Mouse (Mus musculus) limb, embryonic 10.5 days (tissue): Measurements from ENCODE around the gene Pcdh8. TPM values are rescaled to one million over a fixed set of nuclear protein-coding genes. Genes with fewer than 3 reads are reported as not detected.
A peak's percentile ranks its signal among the peaks of the same experiment; 100 is the strongest.

ENCODE experiments used
- DNase-seq: peaks from one replicate; pipeline ENCODE4 v3.0.0-alpha.2; 2017; ENCODE audit warnings: low spot score
- H3K27ac ChIP-seq: fragments of 300-500 bp; sonication (generic); 2 replicates; pipeline ENCODE4 v1.5.1; 2016; ENCODE audit warnings: mild to moderate bottlenecking
- H3K27me3 ChIP-seq: fragments of 300-500 bp; sonication (generic); 2 replicates; pipeline ENCODE4 v1.6.1; 2016; ENCODE audit warnings: low read depth, mild to moderate bottlenecking; ENCODE audit not compliant: poor library complexity, severe bottlenecking
- H3K36me3 ChIP-seq: fragments of 300-500 bp; sonication (generic); 2 replicates; pipeline ENCODE4 v1.6.1; 2016; ENCODE audit warnings: mild to moderate bottlenecking, moderate library complexity
- H3K4me1 ChIP-seq: fragments of 300-500 bp; sonication (generic); 2 replicates; pipeline ENCODE4 v1.6.1; 2016
- H3K4me3 ChIP-seq: fragments of 300-500 bp; sonication (generic); 2 replicates; pipeline ENCODE4 v1.5.1; 2016; ENCODE audit warnings: mild to moderate bottlenecking, moderate library complexity
- H3K9me3 ChIP-seq: fragments of 300-500 bp; sonication (generic); replicated peaks from 2 replicates; pipeline ENCODE4 v1.6.1; 2016; ENCODE audit warnings: mild to moderate bottlenecking
- WGBS: fragments of 180-500 bp; shearing (Covaris S2); methylation state at CpG from one replicate; pipeline ENCODE4 v1.1.7; 2016; 5-methylcytosine and 5-hydroxymethylcytosine counted together
- polyA plus RNA-seq: library from polyadenylated mRNA; unstranded; fragments of >200 nt; fragmentation: Nextera tagmentation; extraction: Ambion mirVana; gene quantifications from 2 replicates; pipeline ENCODE4 v1.2.1, GENCODE M21; 2016

Gene Pcdh8
- 0.93 and 3.4 TPM in 2 replicates for polyA plus RNA-seq

DNA sequence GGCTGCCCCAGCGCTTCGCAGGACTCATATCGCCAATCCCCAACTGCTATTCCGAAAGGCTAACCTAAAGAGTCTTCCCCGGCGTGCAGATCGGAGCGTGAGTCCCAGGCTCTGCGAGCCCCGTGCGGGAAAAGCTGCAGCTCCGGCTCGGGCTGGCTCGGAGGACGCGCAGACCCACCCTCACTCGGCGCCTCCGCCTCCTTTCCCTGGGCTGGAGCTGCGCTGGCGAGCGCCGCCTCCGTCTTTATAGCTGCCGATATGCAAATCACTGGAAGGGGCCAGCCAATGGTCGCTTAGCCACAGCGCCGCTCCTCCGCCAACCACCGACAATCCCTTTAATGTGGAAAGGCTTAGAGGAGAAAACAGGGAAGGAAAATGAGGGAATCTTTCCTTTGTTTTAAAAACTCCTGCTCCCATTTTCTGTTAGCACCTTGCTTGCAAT lies at the start of gene Pcdh8:
TSS of gene Pcdh8 (minus strand) at position 219 of the 442 bp plus-strand sequence.
- Histone ChIP-seq H3K4me1 (peaks cover 56% of the 10 kb centered on the region), H3K27me3 (peaks cover 100% of the 10 kb centered on the region), H3K27ac (no peak within 1 kb of the TSS), H3K36me3 (no peaks in the 10 kb centered on the region), H3K4me3 (peak within 1 kb of the TSS; percentile 48), H3K9me3 (no peaks in the 10 kb centered on the region)
- 0% methylated on average over 30 of the region's 30 CpGs for WGBS
- DNase-seq = peak; percentile 90

DNA sequence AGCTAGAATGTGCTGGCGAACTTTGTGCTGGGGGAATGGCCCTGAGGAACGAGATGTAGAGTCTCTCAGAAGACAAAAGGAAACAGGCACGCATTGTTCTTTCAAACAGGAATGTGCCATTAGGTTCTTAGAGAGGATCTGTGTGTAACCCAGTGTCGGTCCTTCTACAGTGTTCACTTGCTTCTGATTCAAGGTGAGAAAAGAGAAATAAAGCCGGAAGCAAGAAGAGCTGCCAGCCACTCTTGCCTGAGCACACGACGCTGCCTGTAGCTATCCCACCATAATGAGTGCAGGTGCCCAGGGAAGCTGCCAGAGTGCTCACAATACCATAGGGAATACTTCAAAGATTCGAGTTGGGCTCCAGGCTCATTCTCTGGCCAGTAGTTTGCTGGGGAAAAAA lies 43.6 kb upstream of the Pcdh8 start:
- Histone ChIP-seq H3K27ac (no peak overlapping the region), H3K4me1 (no peaks in the 10 kb centered on the region), H3K36me3 (no peaks in the 10 kb centered on the region), H3K4me3 (no peak overlapping the region), H3K9me3 (no peaks in the 10 kb centered on the region), H3K27me3 (no peaks in the 10 kb centered on the region)
- 78% methylated on average over 8 of the region's 8 CpGs for WGBS
- no peak for DNase-seq

DNA sequence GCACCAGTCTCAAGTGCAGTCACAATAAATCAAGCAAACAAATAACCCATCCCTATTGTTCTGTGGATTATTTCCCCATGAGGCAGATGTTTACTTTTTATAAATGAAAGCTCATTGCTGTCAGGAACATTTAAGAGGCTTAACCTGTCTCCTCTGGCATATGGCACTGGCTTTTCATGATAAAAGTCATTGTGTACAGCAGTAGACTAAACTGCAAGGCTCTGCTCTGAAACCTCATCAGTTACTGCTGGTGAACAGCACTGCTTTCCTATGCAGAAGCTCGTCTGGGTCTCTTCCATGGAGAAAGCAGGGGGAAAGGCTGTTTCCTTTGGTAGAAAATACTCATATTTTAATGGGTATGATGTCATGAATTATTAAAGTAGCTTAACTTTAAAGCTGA lies 43.0 kb upstream of the Pcdh8 start:
- no peaks in the 10 kb centered on the region for H3K27me3 ChIP-seq
- no peak overlapping the region for H3K27ac ChIP-seq
- 48% methylated on average over 1 of the region's 1 CpGs for WGBS
- no peaks in the 10 kb centered on the region for H3K4me1 ChIP-seq
- H3K9me3 ChIP-seq = no peaks in the 10 kb centered on the region
- H3K36me3 ChIP-seq = no peaks in the 10 kb centered on the region
- no peak overlapping the region for H3K4me3 ChIP-seq
- DNase-seq = no peak

DNA sequence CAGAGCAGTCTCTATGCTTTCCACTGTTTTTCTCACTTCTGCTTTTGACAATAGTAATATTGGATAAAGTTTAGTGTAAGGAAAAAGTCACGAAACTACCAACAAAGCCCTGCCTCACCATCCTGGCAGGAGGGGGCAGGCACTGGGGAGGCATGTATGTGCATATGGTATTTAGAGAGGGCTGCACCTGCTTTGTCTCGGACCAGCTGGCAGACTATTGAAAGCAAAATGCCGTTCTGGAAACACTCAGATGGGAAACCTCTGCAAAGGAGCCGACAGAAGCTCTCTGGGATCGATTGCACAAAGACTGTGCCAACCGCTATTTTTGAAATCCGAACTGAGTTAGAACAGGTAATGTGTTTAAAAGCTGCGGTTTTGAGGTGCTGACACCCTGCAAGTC lies 22.1 kb upstream of the Pcdh8 start:
- no peaks in the 10 kb centered on the region for H3K27me3 ChIP-seq
- WGBS = 91% methylated on average over 8 of the region's 8 CpGs

DNA sequence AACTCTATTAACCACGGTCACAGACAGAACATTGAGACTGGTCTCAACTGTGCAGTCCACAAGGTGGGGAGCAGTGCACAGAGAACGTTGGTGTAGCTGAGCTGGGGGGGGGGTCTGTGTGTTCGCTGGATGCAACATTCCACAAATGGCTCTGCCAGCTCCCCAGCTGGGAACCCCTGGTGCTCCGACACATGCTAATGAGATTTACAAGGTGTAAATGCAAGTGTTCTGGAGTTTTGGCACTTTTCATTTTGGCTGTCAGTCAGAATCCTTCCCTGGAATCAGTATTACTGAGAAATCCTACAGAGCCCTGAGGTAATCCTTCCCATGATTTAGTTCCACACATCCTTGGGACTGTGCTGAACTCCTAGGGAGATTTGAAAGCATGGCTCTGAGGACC lies 18.4 kb upstream of the Pcdh8 start:
- Histone ChIP-seq H3K27ac (no peak overlapping the region), H3K4me3 (no peak overlapping the region), H3K9me3 (no peaks in the 10 kb centered on the region), H3K36me3 (no peaks in the 10 kb centered on the region), H3K4me1 (peaks cover 9% of the 10 kb centered on the region), H3K27me3 (no peaks in the 10 kb centered on the region)
- DNase-seq = no peak
- WGBS = 31% methylated on average over 4 of the region's 4 CpGs

More for the DNA sequence above, 22.1 kb upstream of the Pcdh8 start:
- no peaks in the 10 kb centered on the region for H3K36me3 ChIP-seq
- H3K9me3 ChIP-seq = no peaks in the 10 kb centered on the region
- no peak for DNase-seq
- H3K4me1 ChIP-seq = peaks cover 9% of the 10 kb centered on the region
- no peak overlapping the region for H3K4me3 ChIP-seq
- H3K27ac ChIP-seq = no peak overlapping the region

DNA sequence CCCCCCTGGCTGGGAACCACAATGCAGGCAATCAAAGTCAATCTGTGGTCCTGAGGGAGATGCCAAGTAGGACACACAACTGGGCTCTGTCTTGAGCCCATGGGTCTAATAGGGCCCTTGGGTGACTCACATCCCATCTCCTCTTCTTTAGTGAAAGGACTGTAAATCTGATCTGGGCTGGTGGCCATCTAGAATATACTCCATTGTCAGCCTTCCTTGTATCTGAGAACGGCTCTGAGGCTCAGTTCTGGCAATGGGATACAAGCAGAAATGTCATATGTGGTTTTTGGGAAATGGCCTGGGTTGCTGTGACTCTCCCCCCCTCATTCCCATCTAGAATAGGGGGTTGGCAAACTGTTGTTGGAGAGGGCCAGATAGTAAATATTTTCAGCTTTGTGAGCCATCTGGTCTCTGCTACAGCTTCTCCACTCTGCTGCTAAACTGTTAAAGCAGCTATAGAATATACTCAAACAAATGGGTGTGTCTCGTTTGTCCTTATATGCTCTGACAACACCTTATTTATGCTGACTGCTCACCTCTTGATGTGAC lies 17.6 kb upstream of the Pcdh8 start:
- H3K4me1 ChIP-seq = peaks cover 9% of the 10 kb centered on the region
- no peaks in the 10 kb centered on the region for H3K36me3 ChIP-seq

DNA sequence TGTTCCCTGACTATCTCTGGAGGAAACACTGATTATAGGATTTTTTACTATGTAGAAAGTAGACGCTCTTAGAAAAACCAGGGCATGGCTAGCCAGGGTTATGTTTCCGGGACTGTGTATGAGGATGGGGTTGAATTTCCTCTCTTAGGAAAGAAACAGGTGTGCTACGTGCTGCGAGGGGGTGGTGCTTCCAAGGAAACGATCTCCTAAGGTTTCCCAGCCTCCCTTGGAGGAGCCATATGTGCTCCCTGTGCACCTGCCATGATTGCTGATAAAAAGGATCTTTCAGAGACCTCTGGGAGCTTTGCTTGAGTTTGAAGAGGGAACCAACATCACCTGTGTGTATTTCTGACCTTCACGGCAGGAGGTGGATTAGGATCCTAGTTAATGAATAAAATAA lies 16.8 kb upstream of the Pcdh8 start:
- peaks cover 9% of the 10 kb centered on the region for H3K4me1 ChIP-seq
- H3K9me3 ChIP-seq = no peaks in the 10 kb centered on the region
- no peaks in the 10 kb centered on the region for H3K27me3 ChIP-seq
- DNase-seq = no peak
- no peak overlapping the region for H3K4me3 ChIP-seq
- no peak overlapping the region for H3K27ac ChIP-seq
- 87% methylated on average over 6 of the region's 6 CpGs for WGBS
- H3K36me3 ChIP-seq = no peaks in the 10 kb centered on the region

More for the DNA sequence above, 17.6 kb upstream of the Pcdh8 start:
- DNase-seq = no peak
- Histone ChIP-seq H3K27me3 (no peaks in the 10 kb centered on the region), H3K9me3 (no peaks in the 10 kb centered on the region), H3K27ac (no peak overlapping the region), H3K4me3 (no peak overlapping the region)
- WGBS = 70% methylated on average over 2 of the region's 2 CpGs

DNA sequence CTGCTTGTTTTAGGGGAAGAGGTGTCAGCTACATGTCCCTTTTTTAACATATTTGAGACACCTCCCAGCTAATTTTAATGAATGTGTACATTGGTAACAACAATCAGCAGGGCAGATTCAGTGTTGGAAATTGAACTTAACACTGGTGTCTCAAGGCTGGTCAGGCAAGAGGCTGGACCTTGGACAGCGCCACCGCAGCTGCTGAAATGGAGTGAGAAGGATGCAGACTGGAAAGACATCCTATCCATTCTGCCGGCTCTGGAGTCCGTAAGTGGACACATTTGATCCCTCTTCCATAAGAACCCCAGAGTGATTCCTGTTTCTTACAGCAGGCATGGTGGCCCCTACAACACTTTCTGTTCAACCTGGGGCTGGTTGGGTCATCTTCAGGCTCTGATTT lies 14.3 kb upstream of the Pcdh8 start:
- peak; percentile 69 for DNase-seq
- peaks cover 11% of the 10 kb centered on the region for H3K4me1 ChIP-seq
- WGBS = 51% methylated on average over 4 of the region's 4 CpGs

DNA sequence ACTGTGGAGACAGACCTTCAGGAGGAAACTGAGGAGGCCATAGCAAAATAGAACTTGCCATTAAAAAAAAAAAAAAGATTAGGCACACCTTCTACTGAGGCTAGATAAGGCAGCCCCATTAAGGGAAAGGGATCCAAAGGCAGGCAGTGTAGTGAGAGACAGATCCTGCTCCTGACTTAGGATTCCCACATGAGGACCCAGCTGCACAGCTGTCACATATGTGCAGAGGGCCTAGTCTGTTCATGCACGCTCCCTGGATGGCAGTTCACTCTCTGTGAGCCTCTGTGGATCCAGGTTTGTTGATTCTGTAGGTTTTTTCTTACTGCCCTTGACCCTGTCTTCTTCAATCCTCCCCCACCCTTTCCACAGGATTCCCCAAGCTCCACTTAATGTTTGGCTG lies 9.8 kb upstream of the Pcdh8 start:
- Histone ChIP-seq H3K27ac (no peak overlapping the region), H3K4me3 (no peak overlapping the region), H3K4me1 (peaks cover 4% of the 10 kb centered on the region; the same call in 1 of the 2 replicates), H3K36me3 (no peaks in the 10 kb centered on the region), H3K9me3 (no peaks in the 10 kb centered on the region), H3K27me3 (peaks cover 41% of the 10 kb centered on the region)
- WGBS = 81% methylated on average over 1 of the region's 1 CpGs
- DNase-seq = no peak

More for the DNA sequence above, 14.3 kb upstream of the Pcdh8 start:
- no peaks in the 10 kb centered on the region for H3K36me3 ChIP-seq
- H3K27ac ChIP-seq = no peak overlapping the region
- no peaks in the 10 kb centered on the region for H3K9me3 ChIP-seq
- no peak overlapping the region for H3K4me3 ChIP-seq
- H3K27me3 ChIP-seq = peaks cover 1% of the 10 kb centered on the region; the same call in 1 of the 2 replicates

DNA sequence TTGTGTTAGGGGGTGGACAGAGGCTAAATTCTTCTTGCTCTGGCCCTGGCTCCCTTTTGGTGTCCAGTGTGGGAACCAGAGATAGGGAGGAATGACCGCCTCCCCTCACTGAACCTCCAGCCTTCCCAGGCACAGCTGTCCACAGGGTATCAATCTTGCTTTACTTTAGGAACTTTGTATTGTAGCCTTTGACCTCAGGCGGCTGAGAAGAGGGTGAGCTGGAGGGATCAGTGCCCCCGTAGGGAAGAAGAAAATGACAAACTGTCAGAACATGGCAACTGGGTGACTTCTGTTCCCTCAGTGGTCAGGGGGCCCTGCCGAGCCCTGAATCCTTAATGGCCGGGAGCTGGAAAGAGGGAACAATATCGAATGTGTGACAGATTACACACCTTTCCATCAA lies 9.2 kb upstream of the Pcdh8 start:
- no peaks in the 10 kb centered on the region for H3K36me3 ChIP-seq
- H3K4me1 ChIP-seq = peaks cover 4% of the 10 kb centered on the region; the same call in 1 of the 2 replicates
- 24% methylated on average over 6 of the region's 6 CpGs for WGBS
- H3K27ac ChIP-seq = no peak overlapping the region
- peaks cover 47% of the 10 kb centered on the region for H3K27me3 ChIP-seq
- no peak overlapping the region for H3K4me3 ChIP-seq
- H3K9me3 ChIP-seq = no peaks in the 10 kb centered on the region
- DNase-seq = no peak

DNA sequence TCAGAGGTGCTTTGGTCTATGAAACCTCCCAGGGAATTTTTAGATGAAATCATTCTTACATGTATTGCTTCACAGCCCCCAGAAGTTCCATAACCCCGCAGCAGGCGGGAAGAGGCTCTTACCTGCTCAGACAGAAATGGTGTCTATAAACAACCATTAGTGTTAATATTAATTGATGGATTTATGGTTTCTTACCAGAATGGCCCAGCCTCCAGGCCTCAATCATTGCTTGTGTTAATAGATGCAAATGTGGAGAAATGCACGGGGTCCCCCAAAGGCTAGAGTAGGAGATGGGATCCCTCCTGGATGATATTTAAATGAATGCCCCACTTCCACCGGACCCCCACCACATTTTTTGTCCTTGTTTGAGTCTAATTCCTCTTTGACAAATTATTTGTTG lies 8.7 kb upstream of the Pcdh8 start:
- no peak overlapping the region for H3K27ac ChIP-seq

DNA sequence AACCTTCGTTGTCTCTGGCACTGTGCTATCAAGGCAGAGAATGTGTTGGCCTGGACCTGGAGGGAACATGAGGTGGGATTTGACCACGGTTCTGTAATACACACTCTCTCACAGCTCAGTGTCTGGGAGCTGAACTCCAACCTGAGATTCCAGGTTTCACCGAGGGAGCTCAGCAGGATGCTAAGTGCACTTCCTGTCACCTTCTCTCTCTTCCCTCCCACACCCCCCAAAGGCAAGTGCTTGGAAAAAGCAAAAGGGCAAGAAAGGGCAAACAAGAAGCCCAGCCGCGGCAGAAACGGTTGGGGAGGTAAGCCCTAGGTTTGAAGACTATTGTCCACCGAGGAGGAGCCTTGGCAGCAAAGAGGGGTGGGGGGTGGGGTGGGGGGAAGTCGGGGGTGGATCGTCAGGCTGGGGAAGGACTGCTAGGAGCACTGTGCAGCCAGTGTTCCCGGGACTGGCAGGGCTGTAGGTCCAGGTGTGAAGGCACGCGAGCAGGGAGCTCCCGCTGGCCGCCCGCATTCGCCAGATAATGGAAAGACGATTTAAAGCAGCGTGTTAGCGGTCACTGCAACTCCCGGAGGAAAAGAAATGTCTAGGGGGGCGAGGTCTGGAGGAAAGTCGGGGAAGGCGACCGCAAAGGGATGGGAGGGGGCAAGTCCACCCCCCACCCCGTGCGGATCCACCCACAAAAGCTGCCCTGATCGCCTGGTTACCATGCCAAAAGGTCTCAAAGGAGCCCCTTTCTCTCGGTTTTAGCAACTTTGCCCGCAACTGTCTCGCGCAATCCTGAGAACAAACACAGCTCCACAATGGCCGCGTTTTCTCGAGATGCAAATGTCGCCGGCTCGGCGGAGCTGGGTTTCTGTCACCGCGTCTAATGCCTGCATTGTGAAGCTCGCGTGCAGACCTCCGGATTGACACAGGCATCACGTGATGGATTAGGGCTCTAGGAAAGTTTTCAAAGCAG lies 2.6 kb upstream of the Pcdh8 start:
- Histone ChIP-seq H3K4me3 (peak overlapping the region; percentile 52), H3K27ac (no peak overlapping the region), H3K9me3 (no peaks in the 10 kb centered on the region), H3K36me3 (no peaks in the 10 kb centered on the region), H3K27me3 (peaks cover 96% of the 10 kb centered on the region), H3K4me1 (peaks cover 49% of the 10 kb centered on the region)
- DNase-seq = peak; percentile 53
- WGBS = 1% methylated on average over 44 of the region's 44 CpGs

More for the DNA sequence above, 8.7 kb upstream of the Pcdh8 start:
- Histone ChIP-seq H3K27me3 (peaks cover 52% of the 10 kb centered on the region), H3K9me3 (no peaks in the 10 kb centered on the region), H3K36me3 (no peaks in the 10 kb centered on the region), H3K4me3 (no peak overlapping the region), H3K4me1 (peaks cover 4% of the 10 kb centered on the region; the same call in 1 of the 2 replicates)
- 56% methylated on average over 4 of the region's 4 CpGs for whole genome bisulfite sequencing
- no peak for DNase-seq
